Mouse (Mus musculus) ES-Bruce4 (cell line): ENCODE results near the gene Pigyl.

Experiments used
- CTCF ChIP-seq: IDR thresholded peaks from one replicate; pipeline ENCODE4 v1.8.1; 2011; ENCODE audit warnings: low read depth, low read length
- EP300 ChIP-seq: IDR thresholded peaks from 2 replicates; pipeline ENCODE4 v1.6.1; 2011; ENCODE audit warnings: low read depth, low read length; ENCODE audit not compliant: insufficient read depth
- POLR2A ChIP-seq: IDR thresholded peaks from one replicate; pipeline ENCODE4 v1.8.1; 2011; ENCODE audit warnings: low read length; ENCODE audit not compliant: insufficient read depth

DNA sequence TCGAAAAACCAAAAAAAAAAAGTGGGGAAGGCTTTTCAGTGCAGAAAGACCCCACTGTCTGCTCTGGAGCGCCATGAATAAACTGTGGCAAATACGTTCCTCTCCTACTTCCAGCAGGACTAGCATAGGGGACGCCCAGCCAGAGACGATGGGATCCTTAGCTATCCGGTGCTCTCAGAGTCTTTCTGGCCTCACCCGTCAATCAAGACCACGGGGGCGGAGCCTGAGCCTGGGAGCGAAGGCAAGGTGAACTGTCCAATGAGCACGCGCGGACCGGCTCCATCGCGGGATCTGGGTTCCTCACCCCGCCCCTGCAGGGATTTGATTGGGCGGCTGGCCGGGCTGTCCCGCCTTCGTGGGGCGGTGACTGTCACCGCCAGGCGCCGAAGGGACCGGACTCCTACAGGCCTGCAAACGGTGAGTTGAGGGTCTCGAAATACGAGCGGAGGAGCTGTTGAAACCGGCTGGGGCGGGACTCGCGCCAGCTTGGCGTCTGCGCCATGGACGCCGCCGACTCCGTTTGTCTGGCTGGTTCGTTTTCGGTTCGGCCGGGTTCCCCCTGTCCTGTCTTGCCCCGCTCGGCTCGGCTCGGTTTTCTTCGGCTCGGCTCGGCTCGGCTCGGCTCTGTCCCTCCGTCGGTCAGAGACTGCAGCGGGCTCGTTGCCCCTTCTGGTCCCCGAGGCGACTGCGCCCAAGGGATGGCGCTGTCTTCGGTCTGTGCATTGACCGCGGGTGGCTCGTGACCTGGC, at the start of gene Pigyl:
- no peak for TF ChIP-seq CTCF
- peak; percentile 79 for TF ChIP-seq POLR2A
- no peak; the same call in 1 of the 2 replicates for TF ChIP-seq EP300
